Mouse (Mus musculus): ENCODE results near the gene Stac3. TPM values are rescaled to one million over a fixed set of nuclear protein-coding genes. Genes with fewer than 3 reads are reported as not detected.

Gene Stac3
- 1.9 and 2.9 TPM in 2 replicates for polyA plus RNA-seq (2015; fragmentation: Nextera tagmentation; extraction: Ambion mirVana)

- ATAC-seq (ENCODE audit: low FRiP score), result no peak
- Histone ChIP-seq H3K9me3 (replicated peaks) (no peaks in the 10 kb centered on the region), H3K9ac (replicated peaks) (no peak within 1 kb of the TSS), H3K27ac (replicated peaks) (no peak within 1 kb of the TSS), H3K4me2 (no peak within 1 kb of the TSS), H3K4me3 (replicated peaks) (no peak within 1 kb of the TSS), H3K4me1 (no peaks in the 10 kb centered on the region), H3K36me3 (peaks cover 44% of the 10 kb centered on the region), H3K27me3 (replicated peaks) (0 out of 2 replicates have a peak, but pooled peaks cover 3% of the 10 kb centered on the region)
- 77% methylated on average over 13 of the region's 13 CpGs for WGBS
Measured at GRCm38 (mm10) chr10:127500894-127501893, at the start of gene Stac3. Gene Stac3, plus strand, starts transcription at chr10:127501686.

- WGBS, result 89% methylated on average over 1 of the region's 1 CpGs
- no peaks in the 10 kb centered on the region for H3K4me1 ChIP-seq
- no peak overlapping the region for H3K4me3 ChIP-seq (replicated peaks)
- no peak for ATAC-seq (ENCODE audit: low FRiP score)
- H3K9me3 ChIP-seq (replicated peaks), result no peaks in the 10 kb centered on the region
- no peak overlapping the region for H3K9ac ChIP-seq (replicated peaks)
- no peak overlapping the region for H3K4me2 ChIP-seq
- no peak overlapping the region for H3K27ac ChIP-seq (replicated peaks)
- H3K36me3 ChIP-seq, result peaks cover 70% of the 10 kb centered on the region
- H3K27me3 ChIP-seq (replicated peaks), result no peaks in the 10 kb centered on the region
Measured at GRCm38 (mm10) chr10:127453701-127454100, 47.8 kb upstream of the Stac3 start.

GRCm38 (mm10) chr10:127462411-127463096, 38.9 kb upstream of the Stac3 start:
- 69% methylated on average over 5 of the region's 5 CpGs for WGBS
- H3K27ac ChIP-seq (replicated peaks), result no peak overlapping the region

GRCm38 (mm10) chr10:127471281-127471988, 30.1 kb upstream of the Stac3 start:
- no peak overlapping the region for H3K9ac ChIP-seq (replicated peaks)
- H3K27ac ChIP-seq (replicated peaks), result no peak overlapping the region
- H3K4me2 ChIP-seq, result no peak overlapping the region
- no peaks in the 10 kb centered on the region for H3K9me3 ChIP-seq (replicated peaks)
- ATAC-seq (ENCODE audit: low FRiP score), result no peak
- no peaks in the 10 kb centered on the region for H3K4me1 ChIP-seq
- no peak overlapping the region for H3K4me3 ChIP-seq (replicated peaks)
- H3K27me3 ChIP-seq (replicated peaks), result no peaks in the 10 kb centered on the region
- WGBS, result 82% methylated on average over 15 of the region's 15 CpGs
- H3K36me3 ChIP-seq, result peaks cover 48% of the 10 kb centered on the region

More at GRCm38 (mm10) chr10:127462411-127463096, 38.9 kb upstream of the Stac3 start:
- Histone ChIP-seq H3K9me3 (replicated peaks) (no peaks in the 10 kb centered on the region), H3K36me3 (peaks cover 72% of the 10 kb centered on the region), H3K4me1 (no peaks in the 10 kb centered on the region), H3K4me3 (replicated peaks) (no peak overlapping the region), H3K9ac (replicated peaks) (no peak overlapping the region), H3K27me3 (replicated peaks) (no peaks in the 10 kb centered on the region), H3K4me2 (no peak overlapping the region)
- ATAC-seq (ENCODE audit: low FRiP score), result no peak

- H3K27me3 ChIP-seq (replicated peaks), result no peaks in the 10 kb centered on the region
- ATAC-seq (ENCODE audit: low FRiP score), result no peak
- no peak overlapping the region for H3K9ac ChIP-seq (replicated peaks)
- WGBS, result 86% methylated on average over 9 of the region's 9 CpGs
- no peaks in the 10 kb centered on the region for H3K9me3 ChIP-seq (replicated peaks)
- no peak overlapping the region for H3K4me2 ChIP-seq
- no peak overlapping the region for H3K4me3 ChIP-seq (replicated peaks)
- peaks cover 59% of the 10 kb centered on the region for H3K36me3 ChIP-seq
- no peaks in the 10 kb centered on the region for H3K4me1 ChIP-seq
- no peak overlapping the region for H3K27ac ChIP-seq (replicated peaks)
Measured at GRCm38 (mm10) chr10:127472722-127473121, 28.8 kb upstream of the Stac3 start.

- WGBS, result over 99% methylated on average over 4 of the region's 4 CpGs
- H3K4me2 ChIP-seq, result no peak overlapping the region
- no peaks in the 10 kb centered on the region for H3K9me3 ChIP-seq (replicated peaks)
- peaks cover 42% of the 10 kb centered on the region for H3K36me3 ChIP-seq
- H3K27ac ChIP-seq (replicated peaks), result no peak overlapping the region
- no peak overlapping the region for H3K9ac ChIP-seq (replicated peaks)
- no peaks in the 10 kb centered on the region for H3K4me1 ChIP-seq
- H3K27me3 ChIP-seq (replicated peaks), result no peaks in the 10 kb centered on the region
- no peak for ATAC-seq (ENCODE audit: low FRiP score)
- H3K4me3 ChIP-seq (replicated peaks), result no peak overlapping the region
Measured at GRCm38 (mm10) chr10:127475175-127475574, 26.3 kb upstream of the Stac3 start.

- WGBS, result 77% methylated on average over 3 of the region's 3 CpGs
Measured at GRCm38 (mm10) chr10:127476541-127476940, 24.9 kb upstream of the Stac3 start.

GRCm38 (mm10) chr10:127477301-127477700, 24.2 kb upstream of the Stac3 start:
- Histone ChIP-seq H3K27ac (replicated peaks) (no peak overlapping the region), H3K4me1 (no peaks in the 10 kb centered on the region), H3K9me3 (replicated peaks) (no peaks in the 10 kb centered on the region), H3K36me3 (peaks cover 46% of the 10 kb centered on the region), H3K4me2 (no peak overlapping the region), H3K27me3 (replicated peaks) (no peaks in the 10 kb centered on the region), H3K9ac (replicated peaks) (no peak overlapping the region), H3K4me3 (replicated peaks) (no peak overlapping the region)
- WGBS, result 87% methylated on average over 7 of the region's 7 CpGs
- no peak for ATAC-seq (ENCODE audit: low FRiP score)

More at GRCm38 (mm10) chr10:127476541-127476940, 24.9 kb upstream of the Stac3 start:
- Histone ChIP-seq H3K27ac (replicated peaks) (no peak overlapping the region), H3K9ac (replicated peaks) (no peak overlapping the region), H3K9me3 (replicated peaks) (no peaks in the 10 kb centered on the region), H3K4me3 (replicated peaks) (no peak overlapping the region), H3K27me3 (replicated peaks) (no peaks in the 10 kb centered on the region), H3K4me2 (no peak overlapping the region), H3K4me1 (no peaks in the 10 kb centered on the region), H3K36me3 (peaks cover 48% of the 10 kb centered on the region)
- ATAC-seq (ENCODE audit: low FRiP score), result no peak

GRCm38 (mm10) chr10:127479131-127479530, 22.4 kb upstream of the Stac3 start:
- Histone ChIP-seq H3K36me3 (peaks cover 46% of the 10 kb centered on the region), H3K9ac (replicated peaks) (no peak overlapping the region), H3K27ac (replicated peaks) (no peak overlapping the region), H3K27me3 (replicated peaks) (no peaks in the 10 kb centered on the region), H3K9me3 (replicated peaks) (no peaks in the 10 kb centered on the region), H3K4me3 (replicated peaks) (no peak overlapping the region), H3K4me2 (no peak overlapping the region), H3K4me1 (no peaks in the 10 kb centered on the region)
- 95% methylated on average over 4 of the region's 4 CpGs for WGBS
- ATAC-seq (ENCODE audit: low FRiP score), result peak; percentile 38; the same call in 1 of the 2 replicates

- H3K27ac ChIP-seq (replicated peaks), result no peak overlapping the region
- no peaks in the 10 kb centered on the region for H3K4me1 ChIP-seq
- H3K4me2 ChIP-seq, result no peak overlapping the region
- no peak overlapping the region for H3K9ac ChIP-seq (replicated peaks)
- ATAC-seq (ENCODE audit: low FRiP score), result no peak
- 87% methylated on average over 19 of the region's 19 CpGs for WGBS
- no peak overlapping the region for H3K4me3 ChIP-seq (replicated peaks)
- peaks cover 55% of the 10 kb centered on the region for H3K36me3 ChIP-seq
- no peaks in the 10 kb centered on the region for H3K9me3 ChIP-seq (replicated peaks)
- no peaks in the 10 kb centered on the region for H3K27me3 ChIP-seq (replicated peaks)
Measured at GRCm38 (mm10) chr10:127480833-127481813, 20.4 kb upstream of the Stac3 start.
